Mouse (Mus musculus): ENCODE measurements around the gene Adamts9. TPM values are rescaled to one million over a fixed set of nuclear protein-coding genes. Genes with fewer than 3 reads are reported as not detected.

The Adamts9 gene
- polyA plus RNA-seq, 1 experiment: not detected

GRCm38 (mm10) chr6:92809818-92810217 lies 133.5 kb downstream of the Adamts9 start:
- no peak for TF ChIP-seq GATA1 (IDR thresholded peaks at IDR 0.05; ENCODE audit: low read length)

GRCm38 (mm10) chr6:92804254-92804971 lies 138.9 kb downstream of the Adamts9 start:
- no peak for TF ChIP-seq GATA1 (IDR thresholded peaks at IDR 0.05; ENCODE audit: low read length)

GRCm38 (mm10) chr6:92803213-92803612 lies 140.1 kb downstream of the Adamts9 start:
- no peak for TF ChIP-seq GATA1 (IDR thresholded peaks at IDR 0.05; ENCODE audit: low read length)

GRCm38 (mm10) chr6:92802421-92802820 lies 140.9 kb downstream of the Adamts9 start:
- TF ChIP-seq GATA1 (IDR thresholded peaks at IDR 0.05; ENCODE audit: low read length): no peak

GRCm38 (mm10) chr6:92801462-92801861 lies 141.8 kb downstream of the Adamts9 start:
- TF ChIP-seq GATA1 (IDR thresholded peaks at IDR 0.05; ENCODE audit: low read length): no peak

GRCm38 (mm10) chr6:92793804-92794203 lies 149.5 kb downstream of the Adamts9 start:
- no peak for TF ChIP-seq GATA1 (IDR thresholded peaks at IDR 0.05; ENCODE audit: low read length)

- TF ChIP-seq GATA1 (IDR thresholded peaks at IDR 0.05; ENCODE audit: low read length): no peak
These were observed 155.9 kb downstream of the Adamts9 start for GRCm38 (mm10) chr6:92787376-92787712.

- no peak for TF ChIP-seq GATA1 (IDR thresholded peaks at IDR 0.05; ENCODE audit: low read length)
These were observed 156.5 kb downstream of the Adamts9 start for GRCm38 (mm10) chr6:92786701-92787375.

GRCm38 (mm10) chr6:92784782-92785181 lies 158.5 kb downstream of the Adamts9 start:
- no peak for TF ChIP-seq GATA1 (IDR thresholded peaks at IDR 0.05; ENCODE audit: low read length)

GRCm38 (mm10) chr6:92781446-92781845 lies 161.8 kb downstream of the Adamts9 start:
- TF ChIP-seq GATA1 (IDR thresholded peaks at IDR 0.05; ENCODE audit: low read length): no peak

- no peak for TF ChIP-seq GATA1 (IDR thresholded peaks at IDR 0.05; ENCODE audit: low read length)
These were observed 163.4 kb downstream of the Adamts9 start for GRCm38 (mm10) chr6:92779935-92780205.

GRCm38 (mm10) chr6:92779140-92779934 lies 164.0 kb downstream of the Adamts9 start:
- no peak for TF ChIP-seq GATA1 (IDR thresholded peaks at IDR 0.05; ENCODE audit: low read length)

GRCm38 (mm10) chr6:92776356-92776755 lies 166.9 kb downstream of the Adamts9 start:
- TF ChIP-seq GATA1 (IDR thresholded peaks at IDR 0.05; ENCODE audit: low read length): no peak

- TF ChIP-seq GATA1 (IDR thresholded peaks at IDR 0.05; ENCODE audit: low read length): no peak
These were observed 180.9 kb downstream of the Adamts9 start for GRCm38 (mm10) chr6:92762372-92762771.

- TF ChIP-seq GATA1 (IDR thresholded peaks at IDR 0.05; ENCODE audit: low read length): no peak
These were observed 183.7 kb downstream of the Adamts9 start for GRCm38 (mm10) chr6:92759616-92760015.

- no peak for TF ChIP-seq GATA1 (IDR thresholded peaks at IDR 0.05; ENCODE audit: low read length)
These were observed 187.5 kb downstream of the Adamts9 start for GRCm38 (mm10) chr6:92755826-92756225.
